Comparison of ENCODE assay signal across 8 mouse cellular contexts in genomic region chr3:100488251-100489132, GRCm38 (mm10). TPM values are rescaled to one million over a fixed set of nuclear protein-coding genes. Genes with fewer than 3 reads are reported as not detected.
DNase-seq lines count a peak whose midpoint lies in the region; ATAC-seq and TF ChIP-seq lines count a peak whose summit lies in the region.

No protein-coding gene starts in this region.

- H3K4me2 ChIP-seq in forebrain, embryonic 14.5 days (ENCODE audit: low read length) = peak overlapping the region; percentile 99
- H3K4me2 ChIP-seq in lung, postnatal 0 days (replicated peaks; ENCODE audit: low read depth, low read length) = peak overlapping the region; percentile 99

- no peak for TF ChIP-seq CTCF in lung, postnatal 0 days (IDR thresholded peaks at IDR 0.05)

- H3K9ac ChIP-seq in forebrain, embryonic 14.5 days (ENCODE audit: low read length) = peak overlapping the region; percentile 55
- H3K9ac ChIP-seq in lung, postnatal 0 days (replicated peaks; ENCODE audit: low read depth) = peak overlapping the region; percentile 19; the same call in 1 of the 2 replicates

- DNase-seq in ES-CJ7 (ENCODE audit: low read depth, low spot score) = peak; percentile 39
- DNase-seq in forebrain, embryonic 14.5 days (ENCODE audit: low spot score) = peak; percentile 44
- DNase-seq in heart, postnatal 14 days = peak; percentile 72
- DNase-seq in kidney, postnatal 4 days = peak; percentile 73 to 79
- DNase-seq in lung, postnatal 0 days (ENCODE audit: low spot score) = peak; percentile 58
- peak; percentile 52 for DNase-seq in ovary, postnatal 10 days (ENCODE audit: low spot score)
- peak; percentile 60 for DNase-seq in thymus, postnatal 25 days

- H3K27ac ChIP-seq in brown adipose tissue, adult 24 weeks (replicated peaks; ENCODE audit: low read depth, low read length) = 0 out of 2 replicates have a peak overlapping the region, but pooled peaks have one; percentile 1
- no peak overlapping the region for H3K27ac ChIP-seq in forebrain, embryonic 14.5 days (ENCODE audit: low read depth, low read length)
- no peak overlapping the region; the same call in 1 of the 2 replicates for H3K27ac ChIP-seq in lung, postnatal 0 days (ENCODE audit: low read length)

- H3K4me1 ChIP-seq in brown adipose tissue, adult 24 weeks (ENCODE audit: control insufficient read depth, insufficient read depth, insufficient read length, low read length) = peaks cover 2% of the 10 kb centered on the region; the same call in 1 of the 2 replicates
- H3K4me1 ChIP-seq in forebrain, embryonic 14.5 days (ENCODE audit: control insufficient read depth, insufficient read depth, low read length) = peaks cover 2% of the 10 kb centered on the region; the same call in 1 of the 2 replicates
- no peaks in the 10 kb centered on the region for H3K4me1 ChIP-seq in lung, postnatal 0 days (ENCODE audit: insufficient read depth, low read depth, low read length)

- intact Hi-C loops in heart, postnatal 14 days (cut with DNase I) = loop anchor here (5.0 to 10.0 kb wide), 2 partner anchors 199 to 304 kb away; partner anchors contain the start of gene Man1a2

- peaks cover 15% of the 10 kb centered on the region for H3K27me3 ChIP-seq in forebrain, embryonic 14.5 days (replicated peaks; ENCODE audit: control insufficient read depth, insufficient read depth, low read length)
- H3K27me3 ChIP-seq in lung, postnatal 0 days (replicated peaks; ENCODE audit: insufficient read depth, low read length) = 0 out of 2 replicates have a peak, but pooled peaks cover 3% of the 10 kb centered on the region

- WGBS in forebrain, embryonic 14.5 days = under 1% methylated on average over 59 of the region's 66 CpGs
- 1% methylated on average over 62 of the region's 66 CpGs for WGBS in lung, postnatal 0 days

- peak overlapping the region; percentile 65 for H3K4me3 ChIP-seq in brown adipose tissue, adult 24 weeks (ENCODE audit: insufficient read depth, low read depth, low read length)
- H3K4me3 ChIP-seq in forebrain, embryonic 14.5 days (ENCODE audit: low read depth, low read length) = peak overlapping the region; percentile 58
- peak overlapping the region; percentile 72 for H3K4me3 ChIP-seq in lung, postnatal 0 days (ENCODE audit: low read depth, low read length)

- H3K9me3 ChIP-seq in forebrain, embryonic 14.5 days (replicated peaks; ENCODE audit: control insufficient read depth, low read length) = no peaks in the 10 kb centered on the region
- H3K9me3 ChIP-seq in lung, postnatal 0 days (ENCODE audit: low read length) = no peaks in the 10 kb centered on the region

- peak; percentile 61 for ATAC-seq in forebrain, embryonic 14.5 days
- ATAC-seq in lung, postnatal 0 days = peak; percentile 13

- TF ChIP-seq EP300 in lung, postnatal 0 days (IDR thresholded peaks at IDR 0.05) = no peak

- no peaks in the 10 kb centered on the region for H3K36me3 ChIP-seq in forebrain, embryonic 14.5 days (ENCODE audit: control insufficient read depth, insufficient read depth, low read length)
- H3K36me3 ChIP-seq in lung, postnatal 0 days (ENCODE audit: insufficient read depth, low read length) = no peaks in the 10 kb centered on the region

RNA-seq across cellular contexts. Expression of gene Tent5c, which starts 0.6 kb away (rescaled TPM):
- 0.67 and 2.9 TPM in 2 replicates for polyA plus RNA-seq in brown adipose tissue, adult 24 weeks (2012; ENCODE audit: insufficient read depth, insufficient read length, missing spikeins)
- 1.9 and 2.9 TPM in 2 replicates for polyA plus RNA-seq in forebrain, embryonic 14.5 days (2014; fragmentation: Nextera tagmentation; extraction: Ambion mirVana)
- 100 to 1,000 TPM in 1 of 2 experiments, 10 to 100 TPM in 1; 87.7 to 105 TPM for total RNA-seq in heart, postnatal 14 days (2021)
- polyA plus RNA-seq in lung, postnatal 0 days (2015; fragmentation: Nextera tagmentation; extraction: Ambion mirVana) = 11.5 and 14.0 TPM in 2 replicates
